Comparison of ENCODE assay signal across 9 mouse cellular contexts in the genomic region with DNA sequence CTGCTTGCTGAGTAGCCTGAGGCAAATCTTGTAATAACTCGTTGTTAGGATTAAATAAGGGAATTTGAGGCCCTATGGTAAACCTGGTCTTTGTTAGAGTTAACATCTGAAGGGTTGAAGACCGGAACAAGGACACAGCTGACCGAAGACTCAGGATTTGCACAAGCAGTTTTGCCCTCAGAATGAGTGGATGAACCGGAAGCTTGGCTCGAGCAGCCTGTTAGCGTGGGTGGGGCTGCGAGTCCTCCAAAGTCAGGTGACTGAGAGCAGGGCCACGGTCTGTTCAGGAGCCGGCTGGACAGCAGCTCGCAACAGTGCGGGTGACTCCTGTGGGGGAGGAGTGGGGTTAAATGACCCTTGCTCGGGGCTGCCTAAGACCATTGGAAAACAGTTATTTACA. TPM values are rescaled to one million over a fixed set of nuclear protein-coding genes. Genes with fewer than 3 reads are reported as not detected.
DNase-seq lines count a peak whose midpoint lies in the region; ATAC-seq lines count a peak whose summit lies in the region.
"Had no signal": no experiment of that assay in that cellular context is flagged by ENCODE, and none has a peak within 500 bp of the region (broad histone marks: within the 10 kb centered on the region; RNA-seq: fewer than 3 reads in every experiment).

No protein-coding gene starts in this region.

- no peaks in the 10 kb centered on the region for H3K9me3 ChIP-seq in heart, embryonic 13.5 days
- H3K9me3 ChIP-seq: lung, embryonic 15.5 days had no signal

- H3K4me1 ChIP-seq in heart, embryonic 13.5 days = peaks cover 31% of the 10 kb centered on the region

- WGBS in heart, embryonic 13.5 days = 49% methylated on average over 12 of the region's 12 CpGs

- peak; percentile 30 for DNase-seq in Muller cell, postnatal 12 days (ENCODE audit: inconsistent ontology term)
- DNase-seq in adrenal gland, postnatal 36 days = peak; percentile 75 to 79
- peak; percentile 74 for DNase-seq in kidney, postnatal 10 days
- peak; percentile 75 for DNase-seq in lung, postnatal 25 days (ENCODE audit: low spot score)
- DNase-seq in right cerebral cortex, adult 2 months (ENCODE audit: low spot score in 2 of 2) = no peak
- DNase-seq in layer of hippocampus, postnatal 36 days = no peak

- no peaks in the 10 kb centered on the region for H3K27me3 ChIP-seq in heart, embryonic 13.5 days (replicated peaks)
- H3K27me3 ChIP-seq: lung, embryonic 15.5 days had no signal

- H3K4me3 ChIP-seq in heart, embryonic 13.5 days = peak overlapping the region; percentile 84

- peak overlapping the region; percentile 58 for H3K9ac ChIP-seq in heart, embryonic 13.5 days
- H3K9ac ChIP-seq: lung, embryonic 15.5 days had no signal

- H3K36me3 ChIP-seq in heart, embryonic 13.5 days = peaks cover 42% of the 10 kb centered on the region

- H3K27ac ChIP-seq in heart, embryonic 13.5 days (replicated peaks) = peak overlapping the region; percentile 13; the same call in 1 of the 2 replicates
- H3K27ac ChIP-seq: lung, embryonic 15.5 days had no signal

- H3K4me2 ChIP-seq in heart, embryonic 13.5 days = peak overlapping the region; percentile 77

- peak; percentile 48; the same call in 1 of the 2 replicates for ATAC-seq in heart, embryonic 13.5 days (ENCODE audit: extremely low read depth, insufficient number of reproducible peaks, low FRiP score, low TSS enrichment)
- ATAC-seq in megakaryocyte-erythroid progenitor cell, adult 5-6 weeks (replicated peaks; ENCODE audit: low FRiP score, low TSS enrichment, poor library complexity, severe bottlenecking) = no peak

RNA-seq across cellular contexts. Expression of a gene that starts 2.8 kb away (rescaled TPM):
- 10 to 100 TPM; 58.1 to 69.0 TPM for total RNA-seq in adrenal gland, postnatal 36 days (2021)
- polyA plus RNA-seq in heart, embryonic 13.5 days (2015; fragmentation: Nextera tagmentation; extraction: Ambion mirVana) = 118 and 123 TPM in 2 replicates
- total RNA-seq in megakaryocyte-erythroid progenitor cell, adult 5-6 weeks (2014; fragmentation: Nextera tagmentation) = 55.9 and 87.4 TPM in 2 replicates
- total RNA-seq in megakaryocyte-erythroid progenitor cell, adult 5-6 weeks (2017) = 90.1 and 107 TPM in 2 replicates
- 100 to 1,000 TPM; 117 to 128 TPM for total RNA-seq in layer of hippocampus, postnatal 36 days (2021)

RNA-seq across cellular contexts. Expression of a gene that starts 57.7 kb away (rescaled TPM):
- 10 to 100 TPM; 43.7 to 45.6 TPM for total RNA-seq in adrenal gland, postnatal 36 days (2021)
- polyA plus RNA-seq in heart, embryonic 13.5 days (2015; fragmentation: Nextera tagmentation; extraction: Ambion mirVana) = 56.4 and 64.7 TPM in 2 replicates
- 70.0 and 101 TPM in 2 replicates for total RNA-seq in megakaryocyte-erythroid progenitor cell, adult 5-6 weeks (2014; fragmentation: Nextera tagmentation)
- total RNA-seq in megakaryocyte-erythroid progenitor cell, adult 5-6 weeks (2017) = 168 and 179 TPM in 2 replicates
- 10 to 100 TPM; 47.9 to 51.2 TPM for total RNA-seq in layer of hippocampus, postnatal 36 days (2021)

RNA-seq across cellular contexts. Expression of a gene that starts 58.3 kb away (rescaled TPM):
- total RNA-seq in adrenal gland, postnatal 36 days (2021) = 1 to 10 TPM; 4.9 to 8.0 TPM
- polyA plus RNA-seq in heart, embryonic 13.5 days (2015; fragmentation: Nextera tagmentation; extraction: Ambion mirVana) = 8.6 and 9.8 TPM in 2 replicates
- total RNA-seq in megakaryocyte-erythroid progenitor cell, adult 5-6 weeks (2014; fragmentation: Nextera tagmentation) = 6.3 and 9.5 TPM in 2 replicates
- 7.3 and 7.7 TPM in 2 replicates for total RNA-seq in megakaryocyte-erythroid progenitor cell, adult 5-6 weeks (2017)
- total RNA-seq in layer of hippocampus, postnatal 36 days (2021) = 10 to 100 TPM; 16.0 to 17.9 TPM

Comparison
In these comparisons a context has a peak if more than half of its experiments do, and no peak if none do; other contexts are left out.
1. DNase-seq: peak in Muller cell, postnatal 12 days (single experiment), adrenal gland, postnatal 36 days (2 of 2), kidney, postnatal 10 days (single experiment) and lung, postnatal 25 days (single experiment); none in right cerebral cortex, adult 2 months (0 of 2) and layer of hippocampus, postnatal 36 days (0 of 2).